Mouse (Mus musculus) kidney, embryonic 14.5 days (tissue): ENCODE measurements around the gene Hist1h4n. TPM values are rescaled to one million over a fixed set of nuclear protein-coding genes. Genes with fewer than 3 reads are reported as not detected.
"Not testable (repeated sequence)": the region's sequence is repeated elsewhere in the genome, so short reads cannot be mapped to it uniquely, and the experiment has no call there.

Experiments used
- ATAC-seq: fragments of 200-750 bp; cut with Nextera tagmentation; 2 replicates; pipeline ENCODE4 v1.8.0; 2017; ENCODE audit warnings: moderate number of reproducible peaks, mild to moderate bottlenecking, moderate TSS enrichment, moderate library complexity; ENCODE audit not compliant: low FRiP score, low TSS enrichment
- H3K27ac ChIP-seq: fragments of 300-500 bp; sonication (generic); 2 replicates; pipeline ENCODE4 v1.5.1; 2014; ENCODE audit warnings: low read depth, mild to moderate bottlenecking, low read length, moderate library complexity, mixed read lengths
- H3K27me3 ChIP-seq: fragments of 300-500 bp; sonication (generic); 2 replicates; pipeline ENCODE4 v1.6.1; 2014; ENCODE audit warnings: mild to moderate bottlenecking, low read length; ENCODE audit not compliant: control insufficient read depth, insufficient read depth
- H3K36me3 ChIP-seq: fragments of 300-500 bp; sonication (generic); 2 replicates; pipeline ENCODE4 v1.6.1; 2014; ENCODE audit warnings: low read length, mixed read lengths; ENCODE audit not compliant: control insufficient read depth, insufficient read depth
- H3K4me1 ChIP-seq: fragments of 300-500 bp; sonication (generic); 2 replicates; pipeline ENCODE4 v1.6.1; 2014; ENCODE audit warnings: low read length, mixed read lengths; ENCODE audit not compliant: control insufficient read depth, insufficient read depth
- H3K4me2 ChIP-seq: fragments of 300-500 bp; sonication (generic); replicated peaks from 2 replicates; pipeline ENCODE4 v1.6.1; 2014; ENCODE audit warnings: low read depth, mild to moderate bottlenecking, low read length
- H3K4me3 ChIP-seq: fragments of 300-500 bp; sonication (generic); 2 replicates; pipeline ENCODE4 v1.5.1; 2014; ENCODE audit warnings: mild to moderate bottlenecking, low read length
- H3K9ac ChIP-seq: fragments of 300-500 bp; sonication (generic); 2 replicates; pipeline ENCODE4 v1.6.1; 2014; ENCODE audit warnings: low read depth, mild to moderate bottlenecking, low read length, moderate library complexity
- H3K9me3 ChIP-seq: fragments of 300-500 bp; sonication (generic); 2 replicates; pipeline ENCODE4 v1.6.1; 2016; ENCODE audit warnings: low read length; ENCODE audit not compliant: control insufficient read depth
- WGBS: fragments of 180-500 bp; shearing (Covaris S2); extraction: QIAGEN DNeasy Blood & Tissue Kit; methylation state at CpG from one replicate; pipeline ENCODE4 v1.1.7; 2014; 5-methylcytosine and 5-hydroxymethylcytosine counted together
- polyA plus RNA-seq: library from polyadenylated mRNA; unstranded; fragments of >200 nt; fragmentation: Nextera tagmentation; extraction: Ambion mirVana; gene quantifications from 2 replicates; pipeline ENCODE4 v1.2.1, GENCODE M21; 2014

Gene Hist1h4n
- polyA plus RNA-seq, 1 experiment from 2014 or later, result 23.1 TPM

GRCm38 (mm10) chr13:21811074-21811473 is 20.9 kb downstream of the Hist1h4n start:
- H3K4me3 ChIP-seq, H3K27ac ChIP-seq, H3K9me3 ChIP-seq, H3K4me2 ChIP-seq, H3K9ac ChIP-seq, H3K4me1 ChIP-seq, H3K36me3 ChIP-seq, H3K27me3 ChIP-seq: not testable (repeated sequence)
- ATAC-seq, result peak; percentile 33; the same call in 1 of the 2 replicates
- no CpG with 5 or more reads among the region's 8 CpGs for WGBS

GRCm38 (mm10) chr13:21810073-21810472 is 21.9 kb downstream of the Hist1h4n start, which contains the start of the genes Hist1h2bq and Hist1h2ao:
Gene Hist1h2bq (minus strand): TSS chr13:21810197.
Gene Hist1h2ao (plus strand): TSS chr13:21810465.
- ATAC-seq, result peak; percentile 98

DNA sequence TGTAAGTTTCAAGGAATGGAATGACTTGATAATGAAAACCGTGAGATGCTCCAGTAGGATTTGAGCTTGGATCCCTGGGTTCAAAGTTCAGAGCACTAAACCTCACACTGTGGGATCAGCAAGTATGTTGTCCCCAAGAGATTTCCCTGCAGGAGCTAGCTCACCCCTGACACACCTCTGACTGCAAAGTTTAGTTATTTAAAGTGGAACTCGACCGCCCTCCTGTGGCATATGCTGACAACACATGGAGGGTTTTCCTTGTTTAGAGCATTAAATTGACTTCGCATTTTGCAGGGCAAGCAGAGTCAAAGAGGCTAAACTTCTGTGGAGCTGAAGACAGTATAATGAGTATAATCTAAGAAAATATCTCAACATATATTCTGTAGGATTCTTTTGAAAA is 28.9 kb downstream of the Hist1h4n start:
- H3K36me3 ChIP-seq, H3K9me3 ChIP-seq, H3K27me3 ChIP-seq, H3K4me3 ChIP-seq, H3K4me1 ChIP-seq, H3K4me2 ChIP-seq, H3K27ac ChIP-seq, H3K9ac ChIP-seq: not testable (repeated sequence)
- peak; percentile 83 for ATAC-seq
- WGBS, result no CpG with 5 or more reads among the region's 4 CpGs

More at GRCm38 (mm10) chr13:21810073-21810472, 21.9 kb downstream of the Hist1h4n start, which contains the start of the genes Hist1h2bq and Hist1h2ao:
- not testable (repeated sequence) for H3K4me1 ChIP-seq, H3K4me2 ChIP-seq, H3K4me3 ChIP-seq, H3K27me3 ChIP-seq, H3K27ac ChIP-seq, H3K9ac ChIP-seq, H3K36me3 ChIP-seq, H3K9me3 ChIP-seq
- no CpG with 5 or more reads among the region's 23 CpGs for WGBS

DNA sequence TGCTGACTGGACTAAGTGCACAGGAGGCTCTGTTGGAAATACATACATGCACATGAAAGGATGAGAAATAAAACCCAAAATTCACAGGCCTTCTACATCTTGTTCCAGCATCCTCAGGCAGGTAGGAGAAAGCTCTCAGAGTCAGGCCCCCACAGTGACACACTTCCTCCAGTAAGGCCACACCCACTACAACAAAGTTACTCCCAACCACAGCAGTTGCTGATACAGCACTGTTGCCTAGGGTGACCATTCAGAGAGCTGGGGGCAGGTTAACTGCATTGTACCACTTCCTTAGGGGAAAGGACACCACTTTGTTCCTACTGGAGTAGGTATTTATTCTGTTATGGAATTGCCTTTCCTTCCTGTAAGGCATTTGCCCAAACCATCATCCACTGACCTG is 34.8 kb downstream of the Hist1h4n start:
- not testable (repeated sequence) for H3K4me3 ChIP-seq, H3K4me2 ChIP-seq, H3K4me1 ChIP-seq, H3K36me3 ChIP-seq, H3K27me3 ChIP-seq, H3K9me3 ChIP-seq, H3K9ac ChIP-seq, ATAC-seq, H3K27ac ChIP-seq

DNA sequence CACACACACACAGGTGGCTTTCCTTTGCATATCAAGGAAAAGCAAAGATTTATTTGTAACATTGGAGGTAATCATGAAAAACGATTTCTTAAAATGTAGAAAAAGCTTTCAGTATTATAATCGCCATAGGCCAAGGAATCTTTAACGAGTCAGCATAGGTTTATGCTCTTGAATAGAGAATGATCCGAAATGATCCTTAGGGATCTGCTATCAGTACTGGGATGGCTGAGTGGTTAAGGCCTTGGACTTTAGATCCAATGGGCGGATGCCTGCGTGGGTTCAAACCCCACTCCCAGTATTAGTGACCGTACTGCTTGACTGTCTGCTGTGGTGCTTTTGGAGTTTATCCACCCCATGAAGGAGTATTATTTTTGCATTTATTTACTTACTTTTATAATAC is 36.4 kb downstream of the Hist1h4n start:
- H3K27ac ChIP-seq, result no peak overlapping the region
- H3K9ac ChIP-seq, result no peak overlapping the region
- H3K27me3 ChIP-seq, result no peaks in the 10 kb centered on the region
- no peaks in the 10 kb centered on the region for H3K9me3 ChIP-seq
- 93% methylated on average over 7 of the region's 7 CpGs for WGBS
- H3K4me1 ChIP-seq, result no peaks in the 10 kb centered on the region
- ATAC-seq, result no peak
- no peak overlapping the region for H3K4me2 ChIP-seq
- H3K36me3 ChIP-seq, result no peaks in the 10 kb centered on the region
- no peak overlapping the region for H3K4me3 ChIP-seq

- Histone ChIP-seq H3K4me2 (peak overlapping the region; percentile 38), H3K27me3 (no peaks in the 10 kb centered on the region), H3K4me3 (peak overlapping the region; percentile 23), H3K36me3 (no peaks in the 10 kb centered on the region), H3K9ac (peak overlapping the region; percentile 40; the same call in 1 of the 2 replicates), H3K27ac (no peak overlapping the region), H3K9me3 (no peaks in the 10 kb centered on the region), H3K4me1 (peaks cover 16% of the 10 kb centered on the region; the same call in 1 of the 2 replicates)
- WGBS, result 8% methylated on average over 15 of the region's 18 CpGs
- no peak for ATAC-seq
These were observed 41.3 kb downstream of the Hist1h4n start for GRCm38 (mm10) chr13:21790601-21791283.

GRCm38 (mm10) chr13:21789925-21790324 is 42.1 kb downstream of the Hist1h4n start:
- H3K36me3 ChIP-seq, result no peaks in the 10 kb centered on the region
- no peaks in the 10 kb centered on the region for H3K27me3 ChIP-seq
- no peak overlapping the region for H3K4me2 ChIP-seq
- peaks cover 16% of the 10 kb centered on the region; the same call in 1 of the 2 replicates for H3K4me1 ChIP-seq
- WGBS, result 41% methylated on average over 6 of the region's 6 CpGs
- 0 out of 2 replicates have a peak overlapping the region, but pooled peaks have one; percentile 17 for H3K27ac ChIP-seq
- no peak overlapping the region for H3K9ac ChIP-seq
- H3K9me3 ChIP-seq, result no peaks in the 10 kb centered on the region
- no peak for ATAC-seq
- H3K4me3 ChIP-seq, result no peak overlapping the region

GRCm38 (mm10) chr13:21787760-21788593 is 44.0 kb downstream of the Hist1h4n start:
- Histone ChIP-seq H3K4me2 (peak overlapping the region; percentile 40), H3K9me3 (no peaks in the 10 kb centered on the region), H3K27ac (peak overlapping the region; percentile 90), H3K27me3 (no peaks in the 10 kb centered on the region), H3K9ac (peak overlapping the region; percentile 59), H3K4me3 (peak overlapping the region; percentile 34), H3K36me3 (no peaks in the 10 kb centered on the region), H3K4me1 (peaks cover 24% of the 10 kb centered on the region; the same call in 1 of the 2 replicates)
- 20% methylated on average over 13 of the region's 21 CpGs for WGBS
- no peak for ATAC-seq
